Mouse (Mus musculus): Measurements from ENCODE around the gene Kif21a.

Gene Kif21a

GRCm38 (mm10) chr15:90951383-90951782 is 98.4 kb downstream of the Kif21a start:
- DNase-seq (ENCODE audit: low read depth, low spot score), result no peak

- DNase-seq (ENCODE audit: low read depth, low spot score), result no peak
These were observed 111.3 kb downstream of the Kif21a start for GRCm38 (mm10) chr15:90938469-90938868.

- no peak for DNase-seq (ENCODE audit: low read depth, low spot score)
These were observed 114.2 kb downstream of the Kif21a start for GRCm38 (mm10) chr15:90935579-90935978.

- peak; percentile 34 for DNase-seq (ENCODE audit: low read depth, low spot score)
These were observed 118.3 kb downstream of the Kif21a start for GRCm38 (mm10) chr15:90931451-90931850.

- no peak for DNase-seq (ENCODE audit: low read depth, low spot score)
These were observed 120.7 kb downstream of the Kif21a start for GRCm38 (mm10) chr15:90929043-90929442.

GRCm38 (mm10) chr15:90896480-90896879 is 153.3 kb downstream of the Kif21a start:
- no peak for DNase-seq (ENCODE audit: low read depth, low spot score)

- DNase-seq (ENCODE audit: low read depth, low spot score), result no peak
These were observed 162.3 kb downstream of the Kif21a start for GRCm38 (mm10) chr15:90887466-90887865.
